In the genomic region with DNA sequence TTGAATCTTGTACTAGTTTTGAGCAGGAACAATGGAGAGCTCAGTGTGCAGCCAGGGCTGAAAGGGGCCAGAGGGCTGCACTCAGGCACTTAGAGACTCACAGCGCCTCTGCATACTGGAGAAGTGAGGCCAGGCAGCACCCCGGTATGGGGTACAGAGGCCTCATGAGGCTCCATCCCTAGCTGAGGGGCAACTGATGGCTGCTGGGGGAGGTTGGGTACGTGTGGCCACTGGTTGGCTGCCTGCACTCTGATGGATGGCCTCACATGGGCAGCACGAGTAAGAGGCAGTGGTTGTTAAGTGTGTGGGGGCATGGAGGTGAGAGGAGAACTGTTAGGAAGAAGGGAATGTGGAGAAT, we compare ENCODE assay signal across 12 mouse cellular contexts. TPM values are rescaled to one million over a fixed set of nuclear protein-coding genes. Genes with fewer than 3 reads are reported as not detected.
DNase-seq lines count a peak whose midpoint lies in the region; ATAC-seq and TF ChIP-seq lines count a peak whose summit lies in the region.
"Had no signal": no experiment of that assay in that cellular context is flagged by ENCODE, and none has a peak within 500 bp of the region (broad histone marks: within the 10 kb centered on the region; RNA-seq: fewer than 3 reads in every experiment).

No protein-coding gene starts in this region.

- intact Hi-C loops in gastrocnemius, adult 2 months (cut with DNase I): no loop called here
- intact Hi-C loops in gastrocnemius, postnatal 14 days (cut with DNase I; ENCODE audit: low total_unique reads): no loop called here

- H3K4me1 ChIP-seq in bone marrow, adult 2 months (ENCODE audit: control insufficient read depth, insufficient read depth, low read length): peaks cover 3% of the 10 kb centered on the region
- H3K4me1 ChIP-seq in forebrain, embryonic 15.5 days: peaks cover 8% of the 10 kb centered on the region; the same call in 1 of the 2 replicates
- peaks cover 53% of the 10 kb centered on the region for H3K4me1 ChIP-seq in liver, embryonic 15.5 days (replicated peaks)

- H3K9me3 ChIP-seq in forebrain, embryonic 15.5 days: no peaks in the 10 kb centered on the region
- H3K9me3 ChIP-seq in liver, embryonic 15.5 days (replicated peaks): no peaks in the 10 kb centered on the region
- H3K9me3 ChIP-seq: limb, embryonic 13.5 days had no signal

- WGBS in bone marrow, adult 2 months: 74% methylated on average over 4 of the region's 4 CpGs
- 2% methylated on average over 4 of the region's 4 CpGs for WGBS in forebrain, embryonic 15.5 days
- WGBS in liver, embryonic 15.5 days (ENCODE audit: insufficient replicate concordance): 18% methylated on average over 4 of the region's 4 CpGs

- H3K9ac ChIP-seq in forebrain, embryonic 15.5 days (replicated peaks): no peak overlapping the region
- H3K9ac ChIP-seq in liver, embryonic 15.5 days: peak overlapping the region; percentile 38
- H3K9ac ChIP-seq: limb, embryonic 13.5 days had no signal

- no peak for TF ChIP-seq POLR2A in bone marrow, adult 2 months (IDR thresholded peaks at IDR 0.05; ENCODE audit: borderline replicate concordance, control insufficient read depth, low read depth, low read length)

- no peak overlapping the region for H3K4me3 ChIP-seq in gastrocnemius, adult 2 months
- no peak overlapping the region for H3K4me3 ChIP-seq in bone marrow, adult 2 months (replicated peaks; ENCODE audit: control insufficient read depth, low read depth, low read length)
- no peak overlapping the region for H3K4me3 ChIP-seq in forebrain, embryonic 15.5 days
- H3K4me3 ChIP-seq in liver, embryonic 15.5 days (replicated peaks): peak overlapping the region; percentile 30
- H3K4me3 ChIP-seq: limb, embryonic 13.5 days had no signal

- DNase-seq in gastrocnemius, adult 2 months: no peak
- no peak for DNase-seq in gastrocnemius, adult 8-10 months (ENCODE audit: low spot score in 2 of 2)
- no peak for DNase-seq in cerebellum, adult 9-10 months
- DNase-seq in adrenal gland, postnatal 36 days: no peak
- no peak for DNase-seq in gastrocnemius, postnatal 14 days
- DNase-seq: cerebellum, adult 2 months; kidney, adult 18-20 months had no signal

- ATAC-seq in forebrain, embryonic 15.5 days (replicated peaks): peak; percentile 64; the same call in 1 of the 2 replicates
- peak; percentile 69 for ATAC-seq in liver, embryonic 15.5 days (ENCODE audit: insufficient read depth)

- H3K27ac ChIP-seq in gastrocnemius, adult 2 months: peak overlapping the region; percentile 50
- H3K27ac ChIP-seq in bone marrow, adult 2 months (ENCODE audit: control insufficient read depth, insufficient read depth, low read depth, low read length, poor library complexity): peak overlapping the region; percentile 51
- no peak overlapping the region for H3K27ac ChIP-seq in forebrain, embryonic 15.5 days (replicated peaks)
- H3K27ac ChIP-seq in liver, embryonic 15.5 days (replicated peaks): peak overlapping the region; percentile 90
- H3K27ac ChIP-seq: limb, embryonic 13.5 days had no signal

- H3K4me2 ChIP-seq in forebrain, embryonic 15.5 days (replicated peaks): no peak overlapping the region
- H3K4me2 ChIP-seq in liver, embryonic 15.5 days: peak overlapping the region; percentile 68
- H3K4me2 ChIP-seq: limb, embryonic 13.5 days had no signal

- TF ChIP-seq CTCF in gastrocnemius, adult 2 months (IDR thresholded peaks at IDR 0.05): no peak
- no peak for TF ChIP-seq CTCF in bone marrow, adult 2 months (IDR thresholded peaks at IDR 0.05; ENCODE audit: control insufficient read depth, insufficient read depth, low read length)

- H3K27me3 ChIP-seq in forebrain, embryonic 15.5 days: no peaks in the 10 kb centered on the region
- no peaks in the 10 kb centered on the region for H3K27me3 ChIP-seq in liver, embryonic 15.5 days
- H3K27me3 ChIP-seq: limb, embryonic 13.5 days had no signal

- H3K36me3 ChIP-seq in forebrain, embryonic 15.5 days: peaks cover 13% of the 10 kb centered on the region
- H3K36me3 ChIP-seq in liver, embryonic 15.5 days (replicated peaks): peaks cover 40% of the 10 kb centered on the region

RNA-seq across cellular contexts. Expression of a gene that starts 19.7 kb away (rescaled TPM):
- not detected for total RNA-seq in gastrocnemius, adult 2 months (2021)
- under 1 TPM in 1 of 4 experiments, not detected in 3; 0.72 TPM for total RNA-seq in gastrocnemius, adult 8-10 months (2022)
- polyA plus RNA-seq in bone marrow, adult 2 months (2011; ENCODE audit: insufficient read depth, insufficient read length, low replicate concordance, missing spikeins): not detected in 2 replicates
- 0.80 and 0.91 TPM in 2 replicates for polyA plus RNA-seq in forebrain, embryonic 15.5 days (2015; fragmentation: Nextera tagmentation; extraction: Ambion mirVana)
- polyA plus RNA-seq in liver, embryonic 15.5 days (2015; fragmentation: Nextera tagmentation; extraction: Ambion mirVana): 0.40 and 0.77 TPM in 2 replicates
- total RNA-seq in adrenal gland, postnatal 36 days (2021): 1 to 10 TPM in 1 of 2 experiments, under 1 TPM in 1; 0.92 to 1.3 TPM
- total RNA-seq in gastrocnemius, postnatal 14 days (2021): not detected
- polyA plus RNA-seq: cerebellum, adult 2 months; small intestine, adult 2 months had no signal

RNA-seq across cellular contexts. Expression of a gene that starts 20.1 kb away (rescaled TPM):
- total RNA-seq in gastrocnemius, adult 2 months (2021): 10 to 100 TPM; 77.0 to 80.0 TPM
- total RNA-seq in gastrocnemius, adult 8-10 months (2022): 10 to 100 TPM; 66.2 to 86.7 (median 75.1) TPM
- 27.1 and 30.1 TPM in 2 replicates for polyA plus RNA-seq in bone marrow, adult 2 months (2011; ENCODE audit: insufficient read depth, insufficient read length, low replicate concordance, missing spikeins)
- 66.1 and 74.2 TPM in 2 replicates for polyA plus RNA-seq in forebrain, embryonic 15.5 days (2015; fragmentation: Nextera tagmentation; extraction: Ambion mirVana)
- 45.5 and 47.1 TPM in 2 replicates for polyA plus RNA-seq in liver, embryonic 15.5 days (2015; fragmentation: Nextera tagmentation; extraction: Ambion mirVana)
- total RNA-seq in adrenal gland, postnatal 36 days (2021): 100 to 1,000 TPM; 138 to 153 TPM
- total RNA-seq in gastrocnemius, postnatal 14 days (2021): 10 to 100 TPM; 59.5 to 59.7 TPM
